Mouse (Mus musculus): ENCODE measurements around the gene Trpc4ap. TPM values are rescaled to one million over a fixed set of nuclear protein-coding genes. Genes with fewer than 3 reads are reported as not detected.
A peak's percentile ranks its signal among the peaks of the same experiment; 100 is the strongest.

Trpc4ap gene
- total RNA-seq, 1 experiment from 2014 or later, result 163 TPM

- ATAC-seq (ENCODE audit: extremely low read depth, insufficient number of reproducible peaks, low FRiP score, poor library complexity, severe bottlenecking), result no peak
These were observed 29.8 kb downstream of the Trpc4ap start for GRCm38 (mm10) chr2:155662390-155662789.

- no peak for ATAC-seq (ENCODE audit: extremely low read depth, insufficient number of reproducible peaks, low FRiP score, poor library complexity, severe bottlenecking)
These were observed 36.3 kb downstream of the Trpc4ap start for GRCm38 (mm10) chr2:155655759-155656372.

- no peak for ATAC-seq (ENCODE audit: extremely low read depth, insufficient number of reproducible peaks, low FRiP score, poor library complexity, severe bottlenecking)
These were observed 39.6 kb downstream of the Trpc4ap start for GRCm38 (mm10) chr2:155652618-155653017.

GRCm38 (mm10) chr2:155645746-155646145 is 46.4 kb downstream of the Trpc4ap start:
- no peak for ATAC-seq (ENCODE audit: extremely low read depth, insufficient number of reproducible peaks, low FRiP score, poor library complexity, severe bottlenecking)

GRCm38 (mm10) chr2:155641540-155642472 is 50.4 kb downstream of the Trpc4ap start:
- no peak for ATAC-seq (ENCODE audit: extremely low read depth, insufficient number of reproducible peaks, low FRiP score, poor library complexity, severe bottlenecking)

- no peak for ATAC-seq (ENCODE audit: extremely low read depth, insufficient number of reproducible peaks, low FRiP score, poor library complexity, severe bottlenecking)
These were observed 51.5 kb downstream of the Trpc4ap start for GRCm38 (mm10) chr2:155640656-155641055.

GRCm38 (mm10) chr2:155637411-155637810 is 54.8 kb downstream of the Trpc4ap start:
- 0 out of 2 replicates have a peak, but pooled peaks have one; percentile 14 for ATAC-seq (ENCODE audit: extremely low read depth, insufficient number of reproducible peaks, low FRiP score, poor library complexity, severe bottlenecking)

GRCm38 (mm10) chr2:155636881-155637280 is 55.3 kb downstream of the Trpc4ap start:
- no peak for ATAC-seq (ENCODE audit: extremely low read depth, insufficient number of reproducible peaks, low FRiP score, poor library complexity, severe bottlenecking)

- ATAC-seq (ENCODE audit: extremely low read depth, insufficient number of reproducible peaks, low FRiP score, poor library complexity, severe bottlenecking), result no peak
These were observed 56.2 kb downstream of the Trpc4ap start for GRCm38 (mm10) chr2:155635961-155636360.

GRCm38 (mm10) chr2:155634562-155634961 is 57.6 kb downstream of the Trpc4ap start:
- no peak for ATAC-seq (ENCODE audit: extremely low read depth, insufficient number of reproducible peaks, low FRiP score, poor library complexity, severe bottlenecking)

- ATAC-seq (ENCODE audit: extremely low read depth, insufficient number of reproducible peaks, low FRiP score, poor library complexity, severe bottlenecking), result no peak
These were observed 58.5 kb downstream of the Trpc4ap start for GRCm38 (mm10) chr2:155633731-155634130.

GRCm38 (mm10) chr2:155633121-155633520 is 59.1 kb downstream of the Trpc4ap start:
- no peak for ATAC-seq (ENCODE audit: extremely low read depth, insufficient number of reproducible peaks, low FRiP score, poor library complexity, severe bottlenecking)

GRCm38 (mm10) chr2:155632138-155632936 is 59.8 kb downstream of the Trpc4ap start:
- ATAC-seq (ENCODE audit: extremely low read depth, insufficient number of reproducible peaks, low FRiP score, poor library complexity, severe bottlenecking), result no peak

- ATAC-seq (ENCODE audit: extremely low read depth, insufficient number of reproducible peaks, low FRiP score, poor library complexity, severe bottlenecking), result no peak
These were observed 61.4 kb downstream of the Trpc4ap start for GRCm38 (mm10) chr2:155630590-155631416.

GRCm38 (mm10) chr2:155630153-155630552 is 62.0 kb downstream of the Trpc4ap start:
- no peak for ATAC-seq (ENCODE audit: extremely low read depth, insufficient number of reproducible peaks, low FRiP score, poor library complexity, severe bottlenecking)

- ATAC-seq (ENCODE audit: extremely low read depth, insufficient number of reproducible peaks, low FRiP score, poor library complexity, severe bottlenecking), result no peak
These were observed 62.9 kb downstream of the Trpc4ap start for GRCm38 (mm10) chr2:155629231-155629661.

GRCm38 (mm10) chr2:155628519-155628918 is 63.7 kb downstream of the Trpc4ap start:
- no peak for ATAC-seq (ENCODE audit: extremely low read depth, insufficient number of reproducible peaks, low FRiP score, poor library complexity, severe bottlenecking)

GRCm38 (mm10) chr2:155628112-155628511 is 64.1 kb downstream of the Trpc4ap start:
- ATAC-seq (ENCODE audit: extremely low read depth, insufficient number of reproducible peaks, low FRiP score, poor library complexity, severe bottlenecking), result no peak
